Mouse (Mus musculus): ENCODE data around the gene Gm266.

- TF ChIP-seq CTCF (IDR thresholded peaks at IDR 0.05; ENCODE audit: extremely low read depth, insufficient read depth, insufficient read length, insufficient replicate concordance) (no peak), POLR2A (IDR thresholded peaks at IDR 0.05; ENCODE audit: low read depth, low read length) (no peak)
Observed at GRCm38 (mm10) chr12:111486455-111486854, 832 bp upstream of the Gm266 start.
